Mouse (Mus musculus) heart, embryonic 13.5 days (tissue): Measurements from ENCODE around the gene Ganab. TPM values are rescaled to one million over a fixed set of nuclear protein-coding genes. Genes with fewer than 3 reads are reported as not detected.
"Not testable (repeated sequence)": the region's sequence is repeated elsewhere in the genome, so short reads cannot be mapped to it uniquely, and the experiment has no call there.

Source experiments
- ATAC-seq: fragments of 200-750 bp; cut with Nextera tagmentation; 2 replicates; pipeline ENCODE4 v1.8.0; 2017; ENCODE audit warnings: moderate TSS enrichment; ENCODE audit not compliant: insufficient number of reproducible peaks, low FRiP score, low TSS enrichment; ENCODE audit errors: extremely low read depth
- H3K27ac ChIP-seq: fragments of 300-500 bp; sonication (generic); replicated peaks from 2 replicates; pipeline ENCODE4 v1.5.1; 2015; ENCODE audit warnings: moderate library complexity, mild to moderate bottlenecking, inconsistent platforms
- H3K27me3 ChIP-seq: fragments of 300-500 bp; sonication (generic); replicated peaks from 2 replicates; pipeline ENCODE4 v1.6.1; 2015; ENCODE audit warnings: mild to moderate bottlenecking, inconsistent platforms
- H3K36me3 ChIP-seq: fragments of 300-500 bp; sonication (generic); 2 replicates; pipeline ENCODE4 v1.6.1; 2015; ENCODE audit warnings: mild to moderate bottlenecking, inconsistent platforms
- H3K4me1 ChIP-seq: fragments of 300-500 bp; sonication (generic); 2 replicates; pipeline ENCODE4 v1.6.1; 2015; ENCODE audit warnings: inconsistent platforms
- H3K4me2 ChIP-seq: fragments of 300-500 bp; sonication (generic); 2 replicates; pipeline ENCODE4 v1.6.1; 2015; ENCODE audit warnings: inconsistent platforms, mild to moderate bottlenecking, moderate library complexity
- H3K4me3 ChIP-seq: fragments of 300-500 bp; sonication (generic); 2 replicates; pipeline ENCODE4 v1.5.1; 2015; ENCODE audit warnings: moderate library complexity, mild to moderate bottlenecking, inconsistent platforms
- H3K9ac ChIP-seq: fragments of 300-500 bp; sonication (generic); 2 replicates; pipeline ENCODE4 v1.6.1; 2015; ENCODE audit warnings: inconsistent platforms, mild to moderate bottlenecking, moderate library complexity
- H3K9me3 ChIP-seq: fragments of 300-500 bp; sonication (generic); 2 replicates; pipeline ENCODE4 v1.6.1; 2016; ENCODE audit warnings: inconsistent platforms
- WGBS: fragments of 180-500 bp; shearing (Covaris S2); methylation state at CpG from one replicate; pipeline ENCODE4 v1.1.7; 2015; ENCODE audit warnings: mixed read lengths; 5-methylcytosine and 5-hydroxymethylcytosine counted together
- polyA plus RNA-seq: library from polyadenylated mRNA; unstranded; fragments of >200 nt; fragmentation: Nextera tagmentation; extraction: Ambion mirVana; gene quantifications from 2 replicates; pipeline ENCODE4 v1.2.1, GENCODE M21; 2015

Gene Ganab
- polyA plus RNA-seq, 1 experiment from 2014 or later = 63.5 TPM

GRCm38 (mm10) chr19:8892829-8893766 is 4.8 kb upstream of the Ganab start, which contains the start of gene Ints5:
Gene Ints5, plus strand, starts transcription at chr19:8893005.
- Histone ChIP-seq H3K4me1 (peaks cover 37% of the 10 kb centered on the region), H3K27ac (peak within 1 kb of the TSS; percentile 91), H3K27me3 (no peaks in the 10 kb centered on the region), H3K4me3 (peak within 1 kb of the TSS; percentile 92), H3K36me3 (peaks cover 43% of the 10 kb centered on the region), H3K4me2 (peak within 1 kb of the TSS; percentile 94), H3K9ac (peak within 1 kb of the TSS; percentile 97), H3K9me3 (no peaks in the 10 kb centered on the region)
- 1% methylated on average over 54 of the region's 54 CpGs for whole genome bisulfite sequencing
- peak; percentile 13; the same call in 1 of the 2 replicates for ATAC-seq

GRCm38 (mm10) chr19:8895397-8895960 is 2.4 kb upstream of the Ganab start:
- H3K4me1 ChIP-seq = peaks cover 40% of the 10 kb centered on the region
- H3K36me3 ChIP-seq = peaks cover 39% of the 10 kb centered on the region
- H3K9me3 ChIP-seq = no peaks in the 10 kb centered on the region
- no peak overlapping the region for H3K27ac ChIP-seq
- H3K4me3 ChIP-seq = no peak overlapping the region
- ATAC-seq = no peak
- H3K9ac ChIP-seq = 0 out of 2 replicates have a peak overlapping the region, but pooled peaks have one; percentile 96
- H3K4me2 ChIP-seq = no peak overlapping the region
- 86% methylated on average over 9 of the region's 9 CpGs for WGBS
- no peaks in the 10 kb centered on the region for H3K27me3 ChIP-seq

GRCm38 (mm10) chr19:8896231-8896630 is 1.6 kb upstream of the Ganab start:
- not testable (repeated sequence) for H3K9me3 ChIP-seq, H3K4me2 ChIP-seq, H3K27ac ChIP-seq, H3K4me3 ChIP-seq, H3K27me3 ChIP-seq, ATAC-seq
- 87% methylated on average over 5 of the region's 5 CpGs for WGBS
- peak overlapping the region; percentile 96 for H3K9ac ChIP-seq
- H3K4me1 ChIP-seq = peaks cover 40% of the 10 kb centered on the region
- peaks cover 31% of the 10 kb centered on the region for H3K36me3 ChIP-seq

- 26% methylated on average over 21 of the region's 21 CpGs for WGBS
- H3K4me2 ChIP-seq = peak overlapping the region; percentile 83
- H3K9ac ChIP-seq = peak overlapping the region; percentile 96
- H3K4me3 ChIP-seq = peak overlapping the region; percentile 97
- H3K36me3 ChIP-seq = peaks cover 36% of the 10 kb centered on the region
- not testable (repeated sequence) for ATAC-seq, H3K27me3 ChIP-seq, H3K9me3 ChIP-seq
- H3K27ac ChIP-seq = peak overlapping the region; percentile 89
- peaks cover 38% of the 10 kb centered on the region for H3K4me1 ChIP-seq
Observed at GRCm38 (mm10) chr19:8897211-8897864, 533 bp upstream of the Ganab start.

- H3K36me3 ChIP-seq = peaks cover 47% of the 10 kb centered on the region
- peak overlapping the region; percentile 89 for H3K27ac ChIP-seq
- H3K4me1 ChIP-seq = peaks cover 31% of the 10 kb centered on the region
- peak overlapping the region; percentile 83 for H3K4me2 ChIP-seq
- H3K4me3 ChIP-seq = peak overlapping the region; percentile 97
- ATAC-seq = 0 out of 2 replicates have a peak, but pooled peaks have one; percentile 0
- no peaks in the 10 kb centered on the region for H3K9me3 ChIP-seq
- H3K27me3 ChIP-seq = no peaks in the 10 kb centered on the region
- peak overlapping the region; percentile 96 for H3K9ac ChIP-seq
- 8% methylated on average over 13 of the region's 13 CpGs for WGBS
Observed at GRCm38 (mm10) chr19:8898576-8898975, 705 bp downstream of the Ganab start.

DNA sequence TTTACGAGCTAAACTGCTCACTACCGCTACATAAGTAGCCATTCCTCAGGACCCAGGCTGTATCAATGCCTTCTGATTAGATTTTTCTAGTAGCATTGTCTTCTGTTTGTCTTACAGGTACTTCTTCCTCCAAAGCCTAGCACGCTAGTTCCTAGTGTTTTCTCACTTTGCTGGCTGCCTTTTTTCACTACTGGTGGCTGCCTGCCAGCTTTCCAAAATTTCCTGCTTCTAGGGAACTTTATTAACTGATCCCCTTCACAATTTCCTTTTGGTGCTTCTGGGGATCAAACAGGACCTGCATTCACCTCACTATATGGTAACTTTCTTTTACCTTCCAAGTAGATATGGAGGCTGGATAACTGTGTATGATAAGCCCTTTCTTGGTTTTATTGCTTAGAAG is 1.2 kb downstream of the Ganab start:
- 0 out of 2 replicates have a peak overlapping the region, but pooled peaks have one; percentile 89 for H3K27ac ChIP-seq
- H3K27me3 ChIP-seq = no peaks in the 10 kb centered on the region
- H3K36me3 ChIP-seq = peaks cover 52% of the 10 kb centered on the region
- H3K4me1 ChIP-seq = peaks cover 26% of the 10 kb centered on the region
- H3K9ac ChIP-seq = peak overlapping the region; percentile 96
- peak overlapping the region; percentile 97 for H3K4me3 ChIP-seq
- peak overlapping the region; percentile 83 for H3K4me2 ChIP-seq
- no peak for ATAC-seq
- no peaks in the 10 kb centered on the region for H3K9me3 ChIP-seq
- 39% methylated on average over 3 of the region's 3 CpGs for whole genome bisulfite sequencing

- Histone ChIP-seq H3K9me3 (no peaks in the 10 kb centered on the region), H3K9ac (no peak overlapping the region), H3K4me1 (peaks cover 11% of the 10 kb centered on the region), H3K36me3 (peaks cover 66% of the 10 kb centered on the region), H3K27ac (no peak overlapping the region), H3K4me3 (no peak overlapping the region), H3K4me2 (no peak overlapping the region), H3K27me3 (no peaks in the 10 kb centered on the region)
- WGBS = 90% methylated on average over 5 of the region's 5 CpGs
- no peak for ATAC-seq
Observed at GRCm38 (mm10) chr19:8903412-8903811, 5.5 kb downstream of the Ganab start.

GRCm38 (mm10) chr19:8908531-8908930 is 10.7 kb downstream of the Ganab start:
- Histone ChIP-seq H3K4me2 (no peak overlapping the region), H3K4me1 (no peaks in the 10 kb centered on the region), H3K9ac (no peak overlapping the region), H3K36me3 (peaks cover 98% of the 10 kb centered on the region), H3K4me3 (no peak overlapping the region), H3K27ac (no peak overlapping the region), H3K9me3 (no peaks in the 10 kb centered on the region), H3K27me3 (no peaks in the 10 kb centered on the region)
- WGBS = 89% methylated on average over 6 of the region's 6 CpGs
- no peak for ATAC-seq

GRCm38 (mm10) chr19:8911810-8912209 is 13.9 kb downstream of the Ganab start:
- 90% methylated on average over 5 of the region's 5 CpGs for WGBS
- no peaks in the 10 kb centered on the region for H3K27me3 ChIP-seq
- H3K9ac ChIP-seq = no peak overlapping the region
- H3K36me3 ChIP-seq = peaks cover 100% of the 10 kb centered on the region
- ATAC-seq = no peak
- H3K27ac ChIP-seq = no peak overlapping the region
- no peak overlapping the region for H3K4me3 ChIP-seq
- H3K9me3 ChIP-seq = no peaks in the 10 kb centered on the region
- H3K4me1 ChIP-seq = no peaks in the 10 kb centered on the region
- H3K4me2 ChIP-seq = no peak overlapping the region

DNA sequence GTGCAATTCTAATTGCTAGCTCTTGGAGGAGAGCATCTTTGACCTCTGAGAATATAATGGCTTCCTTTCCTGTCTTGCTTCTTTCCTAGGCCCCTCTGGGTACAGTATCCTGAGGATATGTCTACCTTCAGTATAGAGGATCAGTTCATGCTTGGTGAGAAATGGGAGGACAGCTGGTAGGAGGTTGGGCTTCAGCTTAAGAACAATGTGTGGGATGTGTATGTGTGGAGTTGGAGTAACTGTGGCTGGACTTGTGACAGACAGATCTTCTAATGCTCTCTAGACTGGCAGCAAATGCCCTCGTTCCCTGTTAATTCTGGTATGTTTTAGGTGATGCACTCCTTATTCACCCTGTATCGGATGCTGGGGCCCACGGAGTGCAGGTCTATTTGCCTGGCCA is 16.3 kb downstream of the Ganab start:
- H3K27me3 ChIP-seq = no peaks in the 10 kb centered on the region
- H3K4me1 ChIP-seq = no peaks in the 10 kb centered on the region
- H3K36me3 ChIP-seq = peaks cover 81% of the 10 kb centered on the region
- H3K9ac ChIP-seq = no peak overlapping the region
- H3K4me3 ChIP-seq = no peak overlapping the region
- ATAC-seq = no peak
- H3K27ac ChIP-seq = no peak overlapping the region
- no peaks in the 10 kb centered on the region for H3K9me3 ChIP-seq
- H3K4me2 ChIP-seq = no peak overlapping the region
- WGBS = 92% methylated on average over 3 of the region's 3 CpGs

DNA sequence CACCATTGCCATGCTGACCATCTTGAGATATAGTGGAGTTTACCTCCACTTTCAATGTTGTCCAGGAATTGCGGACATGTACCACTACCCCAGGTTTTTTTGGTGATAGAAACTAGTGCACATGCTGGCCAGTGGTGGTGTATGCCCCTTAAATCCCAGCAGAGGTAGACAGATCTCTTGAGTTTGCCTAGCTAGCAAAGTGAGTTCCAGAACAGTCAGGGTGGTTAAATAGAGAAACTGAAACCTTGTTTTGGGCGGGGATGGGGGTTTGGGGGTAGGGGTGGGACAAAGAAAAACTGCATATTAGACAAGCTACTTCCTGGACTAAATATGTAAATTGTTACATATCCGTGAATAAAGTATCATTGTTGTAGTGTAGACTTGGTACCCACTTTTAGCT is 21.1 kb downstream of the Ganab start:
- no peak for ATAC-seq
- WGBS = 92% methylated on average over 3 of the region's 3 CpGs
- no peak overlapping the region for H3K27ac ChIP-seq
- no peak overlapping the region for H3K9ac ChIP-seq
- H3K9me3 ChIP-seq = no peaks in the 10 kb centered on the region
- no peaks in the 10 kb centered on the region for H3K27me3 ChIP-seq
- peaks cover 15% of the 10 kb centered on the region for H3K4me1 ChIP-seq
- peaks cover 48% of the 10 kb centered on the region for H3K36me3 ChIP-seq
- H3K4me2 ChIP-seq = no peak overlapping the region
- H3K4me3 ChIP-seq = no peak overlapping the region
